Mouse (Mus musculus) kidney, embryonic 16.5 days (tissue): ENCODE measurements at regions not wholly inside any gene's neighbourhood (a gene's known extent, or its start where the extent isn't known, plus 50 kb on each side); places are given as distances from the start of the nearest gene placed in this dataset.

ENCODE experiments used
- ATAC-seq: fragments of 200-750 bp; cut with Nextera tagmentation; 2 replicates; pipeline ENCODE4 v1.8.0; 2017; ENCODE audit warnings: moderate TSS enrichment; ENCODE audit not compliant: low FRiP score, low TSS enrichment
- H3K27ac ChIP-seq: fragments of 300-500 bp; sonication (generic); 2 replicates; pipeline ENCODE4 v1.5.1; 2014; ENCODE audit warnings: low read length
- H3K27me3 ChIP-seq: fragments of 300-500 bp; sonication (generic); 2 replicates; pipeline ENCODE4 v1.6.1; 2014; ENCODE audit warnings: low read length, control low read depth, mixed read lengths; ENCODE audit not compliant: insufficient read depth
- H3K36me3 ChIP-seq: fragments of 300-500 bp; sonication (generic); 2 replicates; pipeline ENCODE4 v1.6.1; 2014; ENCODE audit warnings: low read length, control low read depth, mixed read lengths; ENCODE audit not compliant: insufficient read depth
- H3K4me1 ChIP-seq: fragments of 300-500 bp; sonication (generic); 2 replicates; pipeline ENCODE4 v1.6.1; 2014; ENCODE audit warnings: low read length, control low read depth, mixed read lengths; ENCODE audit not compliant: insufficient read depth
- H3K4me2 ChIP-seq: fragments of 300-500 bp; sonication (generic); replicated peaks from 2 replicates; pipeline ENCODE4 v1.6.1; 2014; ENCODE audit warnings: low read depth, low read length
- H3K4me3 ChIP-seq: fragments of 300-500 bp; sonication (generic); 2 replicates; pipeline ENCODE4 v1.5.1; 2014; ENCODE audit warnings: mild to moderate bottlenecking, low read length
- H3K9ac ChIP-seq: fragments of 300-500 bp; sonication (generic); replicated peaks from 2 replicates; pipeline ENCODE4 v1.6.1; 2014; ENCODE audit warnings: low read length
- H3K9me3 ChIP-seq: fragments of 300-500 bp; sonication (generic); 2 replicates; pipeline ENCODE4 v1.6.1; 2016; ENCODE audit warnings: low read length, control low read depth
- WGBS: fragments of 180-500 bp; shearing (Covaris S2); extraction: QIAGEN DNeasy Blood & Tissue Kit; methylation state at CpG from one replicate; pipeline ENCODE4 v1.1.7; 2014; 5-methylcytosine and 5-hydroxymethylcytosine counted together

- WGBS, result 64% methylated on average over 6 of the region's 6 CpGs
- H3K9ac ChIP-seq, result no peak overlapping the region
- H3K4me2 ChIP-seq, result no peak overlapping the region
These were observed 142.7 kb downstream of the Hs3st3b1 start for GRCm38 (mm10) chr11:63779371-63779770.

GRCm38 (mm10) chr11:63781967-63782915 lies 139.8 kb downstream of the Hs3st3b1 start:
- H3K4me3 ChIP-seq, result no peak overlapping the region
- H3K9me3 ChIP-seq, result no peaks in the 10 kb centered on the region
- no peak overlapping the region for H3K4me2 ChIP-seq
- H3K36me3 ChIP-seq, result no peaks in the 10 kb centered on the region
- H3K4me1 ChIP-seq, result peaks cover 10% of the 10 kb centered on the region; the same call in 1 of the 2 replicates
- no peak for ATAC-seq
- H3K27me3 ChIP-seq, result no peaks in the 10 kb centered on the region
- no peak overlapping the region for H3K9ac ChIP-seq
- 66% methylated on average over 19 of the region's 19 CpGs for WGBS
- H3K27ac ChIP-seq, result no peak overlapping the region

More at GRCm38 (mm10) chr11:63779371-63779770, 142.7 kb downstream of the Hs3st3b1 start:
- Histone ChIP-seq H3K4me3 (no peak overlapping the region), H3K27me3 (no peaks in the 10 kb centered on the region), H3K9me3 (no peaks in the 10 kb centered on the region), H3K27ac (no peak overlapping the region), H3K36me3 (no peaks in the 10 kb centered on the region), H3K4me1 (no peaks in the 10 kb centered on the region)
- no peak for ATAC-seq

GRCm38 (mm10) chr11:63785281-63785886 lies 136.7 kb downstream of the Hs3st3b1 start:
- H3K4me2 ChIP-seq, result no peak overlapping the region
- H3K9ac ChIP-seq, result no peak overlapping the region
- peak; percentile 91 for ATAC-seq
- H3K4me1 ChIP-seq, result peaks cover 11% of the 10 kb centered on the region; the same call in 1 of the 2 replicates
- no peaks in the 10 kb centered on the region; the same call in 1 of the 2 replicates for H3K27me3 ChIP-seq
- H3K27ac ChIP-seq, result peak overlapping the region; percentile 73
- 11% methylated on average over 8 of the region's 8 CpGs for WGBS
- H3K9me3 ChIP-seq, result no peaks in the 10 kb centered on the region
- H3K36me3 ChIP-seq, result no peaks in the 10 kb centered on the region
- no peak overlapping the region for H3K4me3 ChIP-seq

GRCm38 (mm10) chr11:63785965-63786364 lies 136.1 kb downstream of the Hs3st3b1 start:
- H3K9me3 ChIP-seq, result no peaks in the 10 kb centered on the region
- WGBS, result 53% methylated on average over 4 of the region's 4 CpGs
- H3K4me1 ChIP-seq, result peaks cover 15% of the 10 kb centered on the region; the same call in 1 of the 2 replicates
- H3K4me2 ChIP-seq, result no peak overlapping the region
- peak overlapping the region; percentile 29; the same call in 1 of the 2 replicates for H3K27ac ChIP-seq
- H3K36me3 ChIP-seq, result no peaks in the 10 kb centered on the region
- ATAC-seq, result no peak
- no peaks in the 10 kb centered on the region; the same call in 1 of the 2 replicates for H3K27me3 ChIP-seq
- H3K9ac ChIP-seq, result no peak overlapping the region
- H3K4me3 ChIP-seq, result no peak overlapping the region

- Histone ChIP-seq H3K4me2 (no peak overlapping the region), H3K27ac (no peak overlapping the region), H3K27me3 (no peaks in the 10 kb centered on the region; the same call in 1 of the 2 replicates), H3K4me3 (no peak overlapping the region), H3K4me1 (peaks cover 15% of the 10 kb centered on the region; the same call in 1 of the 2 replicates), H3K9ac (no peak overlapping the region), H3K9me3 (no peaks in the 10 kb centered on the region), H3K36me3 (no peaks in the 10 kb centered on the region)
- no peak for ATAC-seq
- 68% methylated on average over 8 of the region's 8 CpGs for WGBS
These were observed 132.5 kb downstream of the Hs3st3b1 start for GRCm38 (mm10) chr11:63789473-63790120.

GRCm38 (mm10) chr11:63791004-63791862 lies 130.9 kb downstream of the Hs3st3b1 start:
- Histone ChIP-seq H3K36me3 (no peaks in the 10 kb centered on the region), H3K4me3 (no peak overlapping the region), H3K9me3 (no peaks in the 10 kb centered on the region), H3K4me2 (no peak overlapping the region), H3K27me3 (no peaks in the 10 kb centered on the region; the same call in 1 of the 2 replicates), H3K27ac (no peak overlapping the region), H3K4me1 (peaks cover 4% of the 10 kb centered on the region; the same call in 1 of the 2 replicates), H3K9ac (no peak overlapping the region)
- no peak for ATAC-seq
- WGBS, result 48% methylated on average over 13 of the region's 13 CpGs

GRCm38 (mm10) chr11:63793732-63794503 lies 128.2 kb downstream of the Hs3st3b1 start:
- 74% methylated on average over 8 of the region's 8 CpGs for WGBS
- Histone ChIP-seq H3K4me3 (no peak overlapping the region), H3K9ac (no peak overlapping the region), H3K9me3 (peaks cover 3% of the 10 kb centered on the region; the same call in 1 of the 2 replicates), H3K36me3 (no peaks in the 10 kb centered on the region), H3K27me3 (no peaks in the 10 kb centered on the region), H3K4me2 (no peak overlapping the region), H3K4me1 (peaks cover 4% of the 10 kb centered on the region; the same call in 1 of the 2 replicates), H3K27ac (no peak overlapping the region)
- ATAC-seq, result no peak

GRCm38 (mm10) chr11:63812146-63812545 lies 109.9 kb downstream of the Hs3st3b1 start:
- Histone ChIP-seq H3K9ac (no peak overlapping the region), H3K27ac (no peak overlapping the region), H3K4me1 (no peaks in the 10 kb centered on the region), H3K4me3 (no peak overlapping the region), H3K4me2 (no peak overlapping the region), H3K9me3 (no peaks in the 10 kb centered on the region), H3K36me3 (no peaks in the 10 kb centered on the region), H3K27me3 (no peaks in the 10 kb centered on the region)
- 82% methylated on average over 5 of the region's 5 CpGs for WGBS
- no peak for ATAC-seq
